Mouse (Mus musculus): ENCODE measurements around the gene Rftn2. TPM values are rescaled to one million over a fixed set of nuclear protein-coding genes. Genes with fewer than 3 reads are reported as not detected.
"Not testable (repeated sequence)": the region's sequence is repeated elsewhere in the genome, so short reads cannot be mapped to it uniquely, and the experiment has no call there.

Gene Rftn2
- total RNA-seq, 4 experiments from 2014 or later, result 32.0 to 37.6 (median 32.9) TPM

DNA sequence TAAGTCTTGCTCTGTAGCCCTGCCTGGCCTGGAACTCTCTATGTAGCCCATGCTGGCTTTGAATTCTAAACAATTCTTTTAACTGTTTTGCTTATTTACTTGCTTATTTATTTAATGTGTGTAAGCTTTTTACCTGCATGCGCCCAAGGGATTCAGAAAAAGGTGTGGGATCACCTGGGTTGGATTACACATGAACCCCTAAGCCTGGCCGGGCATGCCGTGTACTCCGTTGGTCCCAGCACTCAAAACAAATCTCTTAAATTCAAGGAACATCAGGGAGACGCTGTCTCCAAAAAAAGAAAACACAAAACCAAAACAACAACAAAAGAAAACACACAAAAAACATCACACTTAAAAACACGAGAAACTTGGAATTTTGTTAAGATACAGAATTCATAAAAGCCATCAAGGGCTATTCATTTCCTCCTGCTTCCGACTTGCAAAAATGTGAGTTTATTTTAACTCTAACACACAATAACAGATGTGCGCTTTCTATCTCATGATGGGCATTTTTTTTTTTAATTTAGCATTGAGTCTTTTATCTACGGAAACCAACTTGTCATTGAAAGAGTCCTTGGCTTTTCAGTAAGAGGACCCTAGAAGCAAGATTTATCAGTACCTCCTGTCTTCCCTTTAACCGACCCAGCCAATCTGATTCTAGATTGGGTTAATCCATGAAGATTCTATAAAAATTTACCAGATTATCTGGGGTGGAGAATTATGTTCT is 96.2 kb downstream of the Rftn2 start:
- DNase-seq (ENCODE audit: low spot score in 2 of 2), result no peak

DNA sequence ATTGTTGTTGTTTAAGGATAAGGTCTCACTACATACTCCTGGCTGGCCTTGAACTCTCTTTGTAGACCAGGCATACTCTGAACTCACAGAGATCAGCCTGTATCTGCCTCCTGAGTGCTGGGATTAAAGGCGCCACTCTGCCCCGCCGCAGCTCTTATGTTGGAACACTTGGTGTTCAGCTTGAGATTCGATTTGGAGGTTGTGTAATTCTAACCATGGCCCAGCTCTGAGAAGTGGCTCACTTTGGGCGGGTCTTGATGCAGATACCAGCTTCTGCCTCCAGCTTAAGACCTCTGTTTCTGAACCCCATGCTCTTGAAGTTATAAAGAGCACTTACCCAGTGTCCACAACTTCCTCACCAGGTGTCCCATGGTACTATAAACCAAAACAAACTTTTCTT is 96.9 kb downstream of the Rftn2 start:
- no peak for DNase-seq (ENCODE audit: low spot score in 2 of 2)

DNA sequence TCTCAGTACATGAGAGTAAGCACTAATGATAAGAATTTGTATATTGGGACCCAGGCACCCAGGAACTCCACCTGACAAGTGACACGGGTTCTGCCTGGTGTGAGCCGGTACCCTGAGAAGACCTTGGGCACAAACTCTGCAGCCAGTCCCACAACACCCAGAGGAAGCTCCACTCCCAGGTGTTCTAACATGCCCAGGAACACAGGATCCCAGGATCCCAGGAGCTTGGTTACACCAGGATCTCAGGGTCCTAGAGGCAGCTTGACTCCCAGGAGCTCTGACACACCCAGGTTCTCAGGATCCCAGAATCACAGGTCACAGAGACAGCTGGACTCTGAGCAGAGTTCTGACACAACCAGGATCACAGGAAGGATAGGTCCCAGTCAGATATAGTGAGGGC is 102.4 kb downstream of the Rftn2 start:
- DNase-seq (ENCODE audit: low spot score in 2 of 2), result not testable (repeated sequence)

DNA sequence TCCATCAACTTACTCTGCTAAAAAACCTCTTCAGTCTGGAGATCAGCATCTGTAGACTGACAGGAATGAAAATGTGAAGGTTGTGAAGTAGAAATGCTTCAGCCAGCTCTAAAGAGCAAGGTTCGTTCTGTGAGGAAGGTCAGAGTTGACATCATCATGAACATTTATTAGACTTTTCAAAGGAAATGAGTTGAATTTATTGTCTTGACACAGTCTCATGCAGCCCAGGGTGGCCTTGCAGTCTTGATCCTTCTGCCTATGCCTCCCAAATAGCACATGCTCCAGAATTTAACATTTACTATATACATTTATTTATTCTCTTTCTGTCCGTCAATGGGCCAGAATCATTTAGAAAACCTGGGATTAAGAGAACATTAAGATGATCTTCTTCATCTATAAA is 103.0 kb downstream of the Rftn2 start:
- DNase-seq (ENCODE audit: low spot score in 2 of 2), result no peak

DNA sequence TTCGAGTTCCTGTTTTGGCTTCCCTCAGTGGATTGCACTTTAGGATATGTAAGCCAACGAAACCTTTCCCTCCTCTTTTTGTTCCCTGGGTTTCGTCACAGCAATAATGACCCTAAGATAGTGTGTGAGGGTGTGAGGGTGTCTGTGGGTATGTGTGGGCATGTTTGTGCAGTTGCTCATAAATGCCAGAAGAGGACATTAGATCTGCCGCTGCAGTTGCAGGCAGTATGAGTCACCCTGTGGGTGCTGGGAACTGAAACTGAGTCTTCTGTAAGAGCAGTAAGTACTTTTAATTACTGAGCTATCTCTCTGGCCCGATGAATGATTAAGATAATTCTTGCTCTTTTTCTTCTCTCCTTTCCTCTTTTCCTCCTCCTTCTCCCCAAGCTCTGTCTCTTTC is 103.5 kb downstream of the Rftn2 start:
- no peak for DNase-seq (ENCODE audit: low spot score in 2 of 2)

Other genes starting within 250 kb of the Rftn2 start
- gene Sf3b1, start 199.3 kb downstream of the Rftn2 start, total RNA-seq (2022), result 100 to 1,000 TPM; 160 to 177 (median 169) TPM
- gene Coq10b, start 174.0 kb downstream of the Rftn2 start, total RNA-seq (2022), result 10 to 100 TPM; 20.4 to 25.3 (median 23.6) TPM
- 100 to 1,000 TPM in 3 of 4 experiments, 10 to 100 TPM in 1; 89.1 to 123 (median 107) TPM for gene Hspe1, start 138.7 kb downstream of the Rftn2 start, total RNA-seq (2022)
- gene Hspd1, start 138.5 kb downstream of the Rftn2 start, total RNA-seq (2022), result 100 to 1,000 TPM; 155 to 181 (median 164) TPM
- 10 to 100 TPM; 56.8 to 62.9 (median 58.1) TPM for gene Mob4, start 95.6 kb downstream of the Rftn2 start, total RNA-seq (2022)
- 1 to 10 TPM; 8.3 to 9.0 (median 8.6) TPM for gene Mars2, start 10.4 kb upstream of the Rftn2 start, total RNA-seq (2022)
- gene Boll, start 136.7 kb upstream of the Rftn2 start, total RNA-seq (2022), result under 1 TPM in 3 of 4 experiments, not detected in 1; 0.45 to 0.77 (median 0.75) TPM
- gene Plcl1, start 179.1 kb upstream of the Rftn2 start, total RNA-seq (2022), result 10 to 100 TPM; 28.0 to 32.5 (median 29.5) TPM